8 mouse cellular contexts compared by ENCODE assay signal in the genomic region with DNA sequence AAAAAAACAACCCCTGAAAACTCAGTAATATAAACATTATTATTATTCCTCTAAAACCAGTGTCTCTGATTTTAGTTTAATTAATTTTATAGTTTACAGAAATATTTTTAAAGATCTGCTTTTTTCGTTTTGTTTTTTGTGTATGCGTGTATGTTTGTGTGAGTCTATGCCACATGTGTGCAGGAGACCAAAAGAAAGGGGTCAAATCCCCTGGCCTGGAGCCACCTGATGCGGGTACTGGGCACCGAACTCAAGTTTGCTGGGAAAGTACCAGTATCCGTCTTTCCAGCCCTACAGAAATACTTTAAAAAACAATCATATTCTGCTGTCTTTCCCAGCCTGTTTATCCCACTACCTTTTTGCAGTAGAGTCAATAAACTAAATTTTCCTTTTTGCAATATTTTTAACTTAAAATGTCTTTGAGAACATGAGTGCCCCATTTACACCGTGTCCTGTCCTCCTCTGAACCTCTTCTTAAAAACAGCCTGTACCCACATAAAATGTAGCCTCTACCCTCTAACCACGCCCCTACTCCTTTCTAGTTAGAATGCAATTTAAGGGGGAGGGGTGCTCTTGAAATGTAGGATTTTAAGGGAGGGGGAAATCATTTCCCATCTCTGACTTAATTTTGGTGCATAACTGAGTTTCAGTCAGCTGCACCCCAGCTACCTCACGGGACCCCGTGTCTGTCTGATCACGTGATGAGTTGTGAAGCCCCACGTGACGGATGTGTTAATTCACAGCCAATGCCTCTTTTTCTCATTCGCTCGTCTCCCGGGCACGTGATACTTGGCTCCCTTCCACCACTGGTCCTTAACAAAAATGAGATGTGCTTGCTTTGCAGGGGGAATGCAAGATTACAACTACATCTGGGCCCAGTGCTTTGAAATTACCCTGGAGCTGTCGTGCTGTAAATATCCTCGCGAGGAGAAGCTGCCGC. TPM values are rescaled to one million over a fixed set of nuclear protein-coding genes. Genes with fewer than 3 reads are reported as not detected.
DNase-seq lines count a peak whose midpoint lies in the region; ATAC-seq lines count a peak whose summit lies in the region.

No protein-coding gene starts in this region.

- H3K4me3 ChIP-seq in hindbrain, embryonic 15.5 days: peak overlapping the region; percentile 35

- peak overlapping the region; percentile 63 for H3K4me2 ChIP-seq in hindbrain, embryonic 15.5 days

- H3K27ac ChIP-seq in hindbrain, embryonic 15.5 days (replicated peaks): peak overlapping the region; percentile 84

- peak overlapping the region; percentile 39 for H3K9ac ChIP-seq in hindbrain, embryonic 15.5 days

- no peaks in the 10 kb centered on the region for H3K9me3 ChIP-seq in hindbrain, embryonic 15.5 days

- H3K4me1 ChIP-seq in hindbrain, embryonic 15.5 days (replicated peaks): peaks cover 7% of the 10 kb centered on the region; the same call in 1 of the 2 replicates

- peak; percentile 82 to 89 for DNase-seq in cerebellum, postnatal 25 days
- peak; percentile 68 to 84 for DNase-seq in frontal cortex, postnatal 36 days (ENCODE audit: low spot score in 2 of 2)
- DNase-seq in layer of hippocampus, postnatal 25 days (ENCODE audit: extremely low spot score in 1 of 2, low spot score in 1 of 2): peak; percentile 64 to 65
- DNase-seq in lung, postnatal 36 days: peak; percentile 67
- peak; percentile 77 to 81 for DNase-seq in right cerebral cortex, adult 2 months (ENCODE audit: low spot score in 2 of 2)

- no peaks in the 10 kb centered on the region for H3K36me3 ChIP-seq in hindbrain, embryonic 15.5 days

- WGBS in hindbrain, embryonic 15.5 days: 27% methylated on average over 20 of the region's 20 CpGs

- ATAC-seq in activated CD4-positive, CD25-positive, alpha-beta regulatory T cell, adult 4 months: peak; percentile 62
- peak; percentile 87 for ATAC-seq in hindbrain, embryonic 15.5 days (ENCODE audit: low FRiP score, low read depth)
- ATAC-seq in megakaryocyte-erythroid progenitor cell, adult 5-6 weeks (replicated peaks; ENCODE audit: low FRiP score, low TSS enrichment, poor library complexity, severe bottlenecking): no peak

- H3K27me3 ChIP-seq in hindbrain, embryonic 15.5 days: no peaks in the 10 kb centered on the region

RNA-seq across cellular contexts. Expression of a gene that starts 35.2 kb away (rescaled TPM):
- 10 to 100 TPM; 44.4 to 62.8 TPM for polyA plus RNA-seq in activated CD4-positive, CD25-positive, alpha-beta regulatory T cell, adult 4 months (2017; shearing (Covaris generic))
- polyA plus RNA-seq in hindbrain, embryonic 15.5 days (2015; fragmentation: Nextera tagmentation; extraction: Ambion mirVana): 47.1 and 52.5 TPM in 2 replicates
- total RNA-seq in layer of hippocampus, postnatal 25 days (2021): 10 to 100 TPM; 56.5 to 57.5 TPM
- total RNA-seq in megakaryocyte-erythroid progenitor cell, adult 5-6 weeks (2014; fragmentation: Nextera tagmentation): 43.6 and 58.8 TPM in 2 replicates
- total RNA-seq in megakaryocyte-erythroid progenitor cell, adult 5-6 weeks (2017): 45.6 and 63.7 TPM in 2 replicates

RNA-seq across cellular contexts. Expression of a gene that starts 46.1 kb away (rescaled TPM):
- 10 to 100 TPM; 19.3 to 23.3 TPM for polyA plus RNA-seq in activated CD4-positive, CD25-positive, alpha-beta regulatory T cell, adult 4 months (2017; shearing (Covaris generic))
- 2.8 and 3.3 TPM in 2 replicates for polyA plus RNA-seq in hindbrain, embryonic 15.5 days (2015; fragmentation: Nextera tagmentation; extraction: Ambion mirVana)
- total RNA-seq in layer of hippocampus, postnatal 25 days (2021): 10 to 100 TPM in 1 of 2 experiments, 1 to 10 TPM in 1; 8.5 to 11.4 TPM
- 0.85 and 0.94 TPM in 2 replicates for total RNA-seq in megakaryocyte-erythroid progenitor cell, adult 5-6 weeks (2014; fragmentation: Nextera tagmentation)
- total RNA-seq in megakaryocyte-erythroid progenitor cell, adult 5-6 weeks (2017): not detected in 2 replicates

Comparison
In these comparisons a context has a peak if more than half of its experiments do, and no peak if none do; other contexts are left out.
1. RNA of a gene that starts 46.1 kb away (total RNA-seq): 8.5 to 11.4 TPM in layer of hippocampus, postnatal 25 days; 0.85 to 0.94 TPM in megakaryocyte-erythroid progenitor cell, adult 5-6 weeks; every median in the first group is over 4 times any median in the second.
2. Peak in every context shown above with its lines, with median percentiles within 50 percentile points of each other: DNase-seq.